ENCODE assay signal across 10 mouse cellular contexts in genomic region chr12:82467641-82468040, GRCm38 (mm10).
DNase-seq lines count a peak whose midpoint lies in the region; ATAC-seq and TF ChIP-seq lines count a peak whose summit lies in the region.
"Had no signal": no experiment of that assay in that cellular context is flagged by ENCODE, and none has a peak within 500 bp of the region (broad histone marks: within the 10 kb centered on the region; RNA-seq: fewer than 3 reads in every experiment).

No protein-coding gene starts in this region.

- no peaks in the 10 kb centered on the region for H3K27me3 ChIP-seq in heart, embryonic 10.5 days (ENCODE audit: insufficient read depth, poor library complexity, severe bottlenecking)
- no peaks in the 10 kb centered on the region for H3K27me3 ChIP-seq in lung, postnatal 0 days (replicated peaks; ENCODE audit: insufficient read depth, low read length)
- no peaks in the 10 kb centered on the region for H3K27me3 ChIP-seq in forebrain, embryonic 13.5 days
- H3K27me3 ChIP-seq: stomach, embryonic 15.5 days had no signal

- H3K36me3 ChIP-seq in heart, embryonic 10.5 days, result no peaks in the 10 kb centered on the region
- no peaks in the 10 kb centered on the region for H3K36me3 ChIP-seq in lung, postnatal 0 days (ENCODE audit: insufficient read depth, low read length)
- no peaks in the 10 kb centered on the region for H3K36me3 ChIP-seq in forebrain, embryonic 13.5 days (ENCODE audit: poor library complexity, severe bottlenecking)
- H3K36me3 ChIP-seq: stomach, embryonic 15.5 days had no signal

- 0 out of 2 replicates have a peak, but pooled peaks have one; percentile 14 for ATAC-seq in lung, postnatal 0 days
- no peak for ATAC-seq in inflammation-experienced regulatory T-cells, adult 6 months
- no peak for ATAC-seq in forebrain, embryonic 13.5 days

- H3K4me2 ChIP-seq in lung, postnatal 0 days (replicated peaks; ENCODE audit: low read depth, low read length), result no peak overlapping the region
- no peak overlapping the region for H3K4me2 ChIP-seq in forebrain, embryonic 13.5 days
- H3K4me2 ChIP-seq: stomach, embryonic 15.5 days had no signal

- no peak for DNase-seq in heart, embryonic 10.5 days (ENCODE audit: low spot score)
- no peak for DNase-seq in heart, adult 8-10 months (ENCODE audit: low spot score)
- DNase-seq in NIH3T3 (ENCODE audit: low read depth), result peak; percentile 69
- DNase-seq in frontal cortex, adult 2 months (ENCODE audit: extremely low spot score in 1 of 2, low spot score in 1 of 2), result peak; percentile 49 to 72
- peak; percentile 32 for DNase-seq in lung, postnatal 0 days (ENCODE audit: low spot score)
- no peak for DNase-seq in spleen, postnatal 14 days (ENCODE audit: low spot score in 2 of 2)
- DNase-seq: midbrain, embryonic 14.5 days had no signal

- peak overlapping the region; percentile 85 for H3K27ac ChIP-seq in heart, embryonic 10.5 days
- no peak overlapping the region for H3K27ac ChIP-seq in lung, postnatal 0 days (ENCODE audit: low read length)
- no peak overlapping the region for H3K27ac ChIP-seq in forebrain, embryonic 13.5 days
- H3K27ac ChIP-seq: stomach, embryonic 15.5 days had no signal

- no peak overlapping the region for H3K4me3 ChIP-seq in heart, embryonic 10.5 days
- H3K4me3 ChIP-seq in lung, postnatal 0 days (ENCODE audit: low read depth, low read length), result no peak overlapping the region
- no peak overlapping the region for H3K4me3 ChIP-seq in forebrain, embryonic 13.5 days
- H3K4me3 ChIP-seq: stomach, embryonic 15.5 days had no signal

- peaks cover 30% of the 10 kb centered on the region for H3K4me1 ChIP-seq in heart, embryonic 10.5 days
- H3K4me1 ChIP-seq in lung, postnatal 0 days (ENCODE audit: insufficient read depth, low read depth, low read length), result peaks cover 9% of the 10 kb centered on the region
- 0 out of 2 replicates have a peak, but pooled peaks cover 7% of the 10 kb centered on the region for H3K4me1 ChIP-seq in forebrain, embryonic 13.5 days

- no peak overlapping the region for H3K9ac ChIP-seq in lung, postnatal 0 days (replicated peaks; ENCODE audit: low read depth)
- no peak overlapping the region for H3K9ac ChIP-seq in forebrain, embryonic 13.5 days
- H3K9ac ChIP-seq: stomach, embryonic 15.5 days had no signal

- no peaks in the 10 kb centered on the region for H3K9me3 ChIP-seq in heart, embryonic 10.5 days
- H3K9me3 ChIP-seq in lung, postnatal 0 days (ENCODE audit: low read length), result no peaks in the 10 kb centered on the region
- H3K9me3 ChIP-seq in forebrain, embryonic 13.5 days (replicated peaks), result no peaks in the 10 kb centered on the region
- H3K9me3 ChIP-seq: stomach, embryonic 15.5 days had no signal

- WGBS in heart, embryonic 10.5 days, result 67% methylated on average over 2 of the region's 2 CpGs
- WGBS in lung, postnatal 0 days, result 59% methylated on average over 2 of the region's 2 CpGs
- 75% methylated on average over 2 of the region's 2 CpGs for WGBS in forebrain, embryonic 13.5 days

- no peak for TF ChIP-seq EP300 in lung, postnatal 0 days (IDR thresholded peaks at IDR 0.05)

- TF ChIP-seq CTCF in lung, postnatal 0 days (IDR thresholded peaks at IDR 0.05), result peak; percentile 69

Comparison
In these comparisons a context has a peak if more than half of its experiments do, and no peak if none do; other contexts are left out.
1. DNase-seq: peak in NIH3T3 (single experiment), frontal cortex, adult 2 months (2 of 2) and lung, postnatal 0 days (single experiment); none in heart, embryonic 10.5 days (single experiment), heart, adult 8-10 months (single experiment) and spleen, postnatal 14 days (0 of 2).